Mouse (Mus musculus): ENCODE data around the gene Samd5.

Samd5 gene

GRCm38 (mm10) chr10:9650050-9650825 is 24.8 kb downstream of the Samd5 start:
- DNase-seq (ENCODE audit: low spot score): no peak

- DNase-seq (ENCODE audit: low spot score): no peak
Measured at GRCm38 (mm10) chr10:9648464-9648863, 26.5 kb downstream of the Samd5 start.

GRCm38 (mm10) chr10:9647741-9648140 is 27.3 kb downstream of the Samd5 start:
- DNase-seq (ENCODE audit: low spot score): peak; percentile 23

GRCm38 (mm10) chr10:9646391-9646790 is 28.6 kb downstream of the Samd5 start:
- DNase-seq (ENCODE audit: low spot score): no peak

- DNase-seq (ENCODE audit: low spot score): no peak
Measured at GRCm38 (mm10) chr10:9643531-9643930, 31.5 kb downstream of the Samd5 start.

GRCm38 (mm10) chr10:9642077-9642476 is 32.9 kb downstream of the Samd5 start:
- DNase-seq (ENCODE audit: low spot score): no peak

- no peak for DNase-seq (ENCODE audit: low spot score)
Measured at GRCm38 (mm10) chr10:9640678-9641077, 34.3 kb downstream of the Samd5 start.

- DNase-seq (ENCODE audit: low spot score): no peak
Measured at GRCm38 (mm10) chr10:9640056-9640455, 35.0 kb downstream of the Samd5 start.

- DNase-seq (ENCODE audit: low spot score): no peak
Measured at GRCm38 (mm10) chr10:9625356-9625755, 49.7 kb downstream of the Samd5 start.

GRCm38 (mm10) chr10:9621926-9622688 is 52.9 kb downstream of the Samd5 start:
- no peak for DNase-seq (ENCODE audit: low spot score)

- no peak for DNase-seq (ENCODE audit: low spot score)
Measured at GRCm38 (mm10) chr10:9621055-9621454, 54.0 kb downstream of the Samd5 start.

- DNase-seq (ENCODE audit: low spot score): no peak
Measured at GRCm38 (mm10) chr10:9615009-9615408, 60.0 kb downstream of the Samd5 start.

GRCm38 (mm10) chr10:9608854-9609253 is 66.2 kb downstream of the Samd5 start:
- DNase-seq (ENCODE audit: low spot score): no peak

GRCm38 (mm10) chr10:9607155-9607554 is 67.9 kb downstream of the Samd5 start:
- no peak for DNase-seq (ENCODE audit: low spot score)

- no peak for DNase-seq (ENCODE audit: low spot score)
Measured at GRCm38 (mm10) chr10:9605635-9606034, 69.4 kb downstream of the Samd5 start.

- DNase-seq (ENCODE audit: low spot score): no peak
Measured at GRCm38 (mm10) chr10:9603290-9603689, 71.7 kb downstream of the Samd5 start.

GRCm38 (mm10) chr10:9602845-9603244 is 72.2 kb downstream of the Samd5 start:
- DNase-seq (ENCODE audit: low spot score): peak; percentile 3

- no peak for DNase-seq (ENCODE audit: low spot score)
Measured at GRCm38 (mm10) chr10:9602389-9602788, 72.6 kb downstream of the Samd5 start.

GRCm38 (mm10) chr10:9596228-9596627 is 78.8 kb downstream of the Samd5 start:
- DNase-seq (ENCODE audit: low spot score): no peak

GRCm38 (mm10) chr10:9594666-9595065 is 80.3 kb downstream of the Samd5 start:
- no peak for DNase-seq (ENCODE audit: low spot score)

- DNase-seq (ENCODE audit: low spot score): no peak
Measured at GRCm38 (mm10) chr10:9590606-9591005, 84.4 kb downstream of the Samd5 start.

- no peak for DNase-seq (ENCODE audit: low spot score)
Measured at GRCm38 (mm10) chr10:9586328-9586727, 88.7 kb downstream of the Samd5 start.

GRCm38 (mm10) chr10:9579374-9579773 is 95.6 kb downstream of the Samd5 start:
- DNase-seq (ENCODE audit: low spot score): no peak

Measured in ovary, postnatal 36 days (tissue).